Mouse (Mus musculus) heart, embryonic 16.5 days (tissue): ENCODE results near the gene Ttc4. TPM values are rescaled to one million over a fixed set of nuclear protein-coding genes. Genes with fewer than 3 reads are reported as not detected.

ENCODE experiments used
- ATAC-seq: fragments of 200-750 bp; cut with Nextera tagmentation; replicated peaks from 2 replicates; pipeline ENCODE4 v1.8.0; 2017; ENCODE audit warnings: moderate number of reproducible peaks; ENCODE audit not compliant: insufficient read depth, low FRiP score; ENCODE audit errors: extremely low read depth
- H3K27ac ChIP-seq: fragments of 300-500 bp; sonication (generic); 2 replicates; pipeline ENCODE4 v1.5.1; 2014; ENCODE audit warnings: mild to moderate bottlenecking, low read length, control low read depth, moderate library complexity
- H3K27me3 ChIP-seq: fragments of 300-500 bp; sonication (generic); 2 replicates; pipeline ENCODE4 v1.6.1; 2014; ENCODE audit warnings: low read length, mixed read lengths; ENCODE audit not compliant: control insufficient read depth, insufficient read depth
- H3K36me3 ChIP-seq: fragments of 300-500 bp; sonication (generic); 2 replicates; pipeline ENCODE4 v1.6.1; 2014; ENCODE audit not compliant: control insufficient read depth, insufficient read depth
- H3K4me1 ChIP-seq: fragments of 300-500 bp; sonication (generic); 2 replicates; pipeline ENCODE4 v1.6.1; 2014; ENCODE audit warnings: low read length, mixed read lengths; ENCODE audit not compliant: control insufficient read depth, insufficient read depth
- H3K4me2 ChIP-seq: fragments of 300-500 bp; sonication (generic); 2 replicates; pipeline ENCODE4 v1.6.1; 2014; ENCODE audit warnings: low read depth, mild to moderate bottlenecking, control low read depth, low read length
- H3K4me3 ChIP-seq: fragments of 300-500 bp; sonication (generic); 2 replicates; pipeline ENCODE4 v1.5.1; 2014; ENCODE audit warnings: mild to moderate bottlenecking, control low read depth, low read length
- H3K9ac ChIP-seq: fragments of 300-500 bp; sonication (generic); 2 replicates; pipeline ENCODE4 v1.6.1; 2014; ENCODE audit warnings: low read length, control low read depth
- H3K9me3 ChIP-seq: fragments of 300-500 bp; sonication (generic); replicated peaks from 2 replicates; pipeline ENCODE4 v1.6.1; 2016; ENCODE audit warnings: low read length; ENCODE audit not compliant: control insufficient read depth
- WGBS: fragments of 180-500 bp; shearing (Covaris S2); extraction: QIAGEN DNeasy Blood & Tissue Kit; methylation state at CpG from one replicate; pipeline ENCODE4 v1.1.7; 2014; 5-methylcytosine and 5-hydroxymethylcytosine counted together
- polyA plus RNA-seq: library from polyadenylated mRNA; unstranded; fragments of >200 nt; fragmentation: Nextera tagmentation; extraction: Ambion mirVana; gene quantifications from 2 replicates; pipeline ENCODE4 v1.2.1, GENCODE M21; 2015

Ttc4 gene
- polyA plus RNA-seq, 1 experiment from 2014 or later, result 62.8 TPM

DNA sequence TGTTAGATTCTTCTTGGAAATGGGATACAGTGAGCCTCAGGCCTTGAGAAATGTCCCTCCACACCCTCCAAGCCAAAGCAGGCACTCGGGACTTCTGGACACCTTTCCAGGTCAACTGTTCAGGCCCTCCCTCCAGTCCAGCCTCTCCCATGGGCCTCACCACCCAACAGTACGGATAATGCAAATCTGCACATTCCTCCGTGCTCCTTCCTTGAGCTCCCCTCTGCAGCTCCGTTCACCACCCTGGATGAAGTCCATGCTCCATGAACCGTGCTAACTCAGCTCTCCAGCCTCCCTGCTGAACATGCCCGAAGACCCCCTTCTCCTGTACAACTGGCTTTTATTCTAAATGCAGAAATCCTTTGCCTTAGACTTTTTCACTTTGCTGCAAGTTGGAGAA, 14.0 kb downstream of the Ttc4 start:
- Histone ChIP-seq H3K27ac (no peak overlapping the region), H3K9ac (no peak overlapping the region), H3K4me3 (no peak overlapping the region), H3K36me3 (peaks cover 90% of the 10 kb centered on the region), H3K4me1 (no peaks in the 10 kb centered on the region), H3K9me3 (no peaks in the 10 kb centered on the region), H3K27me3 (no peaks in the 10 kb centered on the region), H3K4me2 (no peak overlapping the region)
- 80% methylated on average over 6 of the region's 6 CpGs for WGBS
- no peak for ATAC-seq

DNA sequence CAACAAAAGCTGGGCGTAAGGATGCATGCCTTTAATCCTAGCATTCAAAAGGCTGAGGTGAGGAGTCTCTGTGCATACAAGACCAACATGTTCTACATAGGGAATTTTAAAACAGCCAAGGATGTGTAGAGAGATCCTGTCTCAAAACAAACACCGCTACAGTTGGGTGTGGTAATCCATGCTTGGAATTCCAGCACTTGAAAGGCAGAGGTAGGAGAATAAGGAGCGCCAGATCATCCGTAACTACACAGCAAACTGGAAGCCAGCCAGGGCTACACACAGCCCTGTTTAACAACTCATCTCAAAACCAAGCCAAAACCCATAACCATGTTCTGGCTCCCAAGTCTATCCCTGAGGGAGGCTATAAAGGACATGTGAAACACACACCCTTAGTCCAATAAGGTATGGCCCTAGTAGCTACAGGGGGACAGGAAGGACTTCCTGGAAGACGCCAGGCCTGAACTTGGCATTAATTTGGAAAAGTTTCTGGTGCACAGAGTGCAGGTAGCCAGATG, 14.7 kb downstream of the Ttc4 start:
- WGBS, result 79% methylated on average over 5 of the region's 5 CpGs
- no peak overlapping the region for H3K4me2 ChIP-seq
- H3K27me3 ChIP-seq, result no peaks in the 10 kb centered on the region
- peaks cover 89% of the 10 kb centered on the region for H3K36me3 ChIP-seq
- no peak for ATAC-seq
- H3K27ac ChIP-seq, result no peak overlapping the region
- no peak overlapping the region for H3K4me3 ChIP-seq
- no peaks in the 10 kb centered on the region for H3K9me3 ChIP-seq
- no peaks in the 10 kb centered on the region for H3K4me1 ChIP-seq
- no peak overlapping the region for H3K9ac ChIP-seq

DNA sequence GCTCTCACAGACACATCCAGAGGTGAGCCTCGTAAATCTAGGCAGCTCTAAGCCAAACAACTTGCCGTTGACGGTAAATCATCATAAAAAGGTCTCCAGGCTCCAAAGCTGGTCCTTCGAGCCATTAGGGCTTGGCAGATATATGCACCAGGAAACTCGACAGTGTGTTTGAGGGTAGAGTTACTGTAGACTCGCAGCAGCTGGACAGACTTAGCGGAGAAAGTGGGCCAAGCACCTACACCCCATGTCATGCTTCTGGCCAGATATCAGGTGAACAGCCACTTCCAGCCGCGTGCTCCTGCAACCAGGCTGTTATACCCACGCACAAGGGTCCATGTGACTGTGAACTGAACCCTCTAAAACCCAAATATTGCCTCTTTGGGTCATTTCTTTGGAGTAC, 23.1 kb downstream of the Ttc4 start:
- Histone ChIP-seq H3K4me2 (no peak overlapping the region), H3K9ac (no peak overlapping the region), H3K27ac (no peak overlapping the region), H3K4me1 (peaks cover 6% of the 10 kb centered on the region), H3K36me3 (peaks cover 37% of the 10 kb centered on the region), H3K27me3 (no peaks in the 10 kb centered on the region), H3K4me3 (no peak overlapping the region), H3K9me3 (no peaks in the 10 kb centered on the region)
- 88% methylated on average over 10 of the region's 10 CpGs for WGBS
- no peak for ATAC-seq

DNA sequence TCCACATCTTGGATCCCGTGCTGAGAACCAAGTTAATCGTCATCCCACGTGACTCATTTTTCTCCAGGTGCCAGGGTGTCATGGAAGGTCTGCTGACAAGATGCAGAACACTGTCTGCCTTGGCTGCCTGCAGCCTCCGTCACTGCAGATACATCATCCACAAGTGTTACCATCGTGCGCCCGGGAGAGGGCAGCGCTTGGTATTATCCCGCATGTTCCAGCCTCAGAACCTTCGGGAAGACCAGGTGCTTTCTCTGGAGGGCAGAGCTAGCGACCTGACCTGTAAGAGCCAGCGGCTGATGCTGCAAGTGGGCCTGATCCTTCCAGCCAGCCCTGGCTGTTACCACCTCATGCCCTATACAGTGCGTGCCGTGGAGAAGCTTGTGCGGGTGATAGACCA, 25.7 kb downstream of the Ttc4 start:
- Histone ChIP-seq H3K4me1 (peaks cover 6% of the 10 kb centered on the region), H3K4me3 (no peak overlapping the region), H3K4me2 (no peak overlapping the region), H3K36me3 (peaks cover 23% of the 10 kb centered on the region), H3K27ac (no peak overlapping the region), H3K9me3 (no peaks in the 10 kb centered on the region), H3K27me3 (peaks cover 11% of the 10 kb centered on the region), H3K9ac (no peak overlapping the region)
- WGBS, result 90% methylated on average over 15 of the region's 15 CpGs
- no peak for ATAC-seq

DNA sequence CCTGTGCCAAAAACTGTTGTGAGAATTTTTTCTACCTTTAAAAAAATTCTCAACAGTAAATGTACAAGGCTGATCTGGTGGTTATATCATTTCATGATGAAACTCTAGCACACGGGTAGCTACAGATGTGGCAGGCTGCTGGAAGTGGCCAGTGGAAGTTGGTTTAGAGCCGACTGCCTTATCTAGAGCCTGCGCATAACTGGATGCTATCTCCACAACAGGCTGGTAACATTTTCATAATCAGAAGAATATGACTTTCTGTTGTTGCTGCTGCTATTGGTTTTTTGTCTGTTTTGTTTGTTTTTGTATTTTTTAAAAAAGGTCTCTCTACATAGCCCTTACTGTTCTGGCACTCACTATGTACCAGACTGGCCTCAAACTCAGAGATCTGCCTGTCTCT, 26.2 kb downstream of the Ttc4 start:
- Histone ChIP-seq H3K36me3 (peaks cover 21% of the 10 kb centered on the region), H3K9ac (no peak overlapping the region), H3K27ac (no peak overlapping the region), H3K4me1 (peaks cover 6% of the 10 kb centered on the region), H3K27me3 (peaks cover 11% of the 10 kb centered on the region), H3K4me3 (no peak overlapping the region), H3K9me3 (no peaks in the 10 kb centered on the region), H3K4me2 (no peak overlapping the region)
- no peak for ATAC-seq
- 90% methylated on average over 3 of the region's 3 CpGs for WGBS

DNA sequence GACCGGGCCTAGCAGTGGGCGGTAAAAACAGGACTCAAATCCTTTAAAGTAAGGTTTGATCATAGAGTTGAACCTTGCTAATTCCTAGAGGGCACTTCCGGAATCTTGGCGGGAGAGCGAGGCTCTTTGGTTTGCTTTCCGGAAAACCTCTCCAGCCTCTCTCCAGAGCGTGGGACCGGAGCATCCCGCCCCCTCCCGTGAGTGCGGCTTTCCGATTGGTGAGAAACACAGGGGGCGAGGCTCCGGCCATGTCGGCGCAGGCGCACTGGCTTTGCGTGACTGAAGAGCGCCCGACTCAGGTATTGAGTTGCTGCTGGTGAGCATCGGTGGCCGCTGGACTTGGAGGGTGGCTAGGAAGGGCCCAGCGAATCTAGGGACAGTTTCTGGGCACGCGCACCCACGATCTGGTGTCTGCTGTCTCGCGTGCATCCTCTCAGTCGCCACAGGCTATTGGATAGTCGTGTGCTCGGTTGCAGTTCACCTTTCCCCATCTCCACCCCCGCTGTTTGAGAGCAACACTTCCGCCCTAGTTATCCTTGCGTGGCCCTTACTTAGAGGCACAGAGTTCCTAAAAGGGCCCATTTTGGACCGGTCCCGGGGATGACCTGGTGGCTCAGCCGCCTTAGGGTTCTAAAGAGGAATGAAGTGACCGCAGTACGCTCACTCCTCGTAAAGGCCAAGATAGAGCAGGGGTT, 27.8 kb downstream of the Ttc4 start, which contains the start of gene Pars2:
TSS of gene Pars2 (plus strand) at position 237 of the 695 bp plus-strand sequence.
- peak; percentile 98 for ATAC-seq
- WGBS, result 3% methylated on average over 40 of the region's 40 CpGs

DNA sequence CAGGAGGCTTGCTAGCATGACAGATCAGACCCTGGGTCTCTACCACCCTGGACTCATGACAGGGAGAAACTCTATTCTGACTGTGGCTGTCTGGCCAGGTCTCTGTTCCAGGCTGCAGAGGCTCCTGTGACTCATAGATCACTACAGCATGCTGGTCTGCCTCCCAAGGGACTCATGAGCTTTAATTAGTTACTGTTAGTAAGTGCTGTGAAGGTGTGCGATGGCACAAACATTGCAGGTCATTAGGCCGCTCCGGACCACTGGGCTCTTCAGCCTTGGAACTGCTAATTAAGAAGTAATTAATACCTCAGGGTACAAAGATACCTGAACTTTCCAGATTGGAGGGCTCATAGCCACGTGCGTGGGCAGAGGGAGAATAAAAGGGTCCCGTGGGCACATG, 31.6 kb downstream of the Ttc4 start:
- Histone ChIP-seq H3K27me3 (peaks cover 11% of the 10 kb centered on the region), H3K4me2 (no peak overlapping the region), H3K9me3 (no peaks in the 10 kb centered on the region), H3K4me1 (peaks cover 11% of the 10 kb centered on the region), H3K36me3 (no peaks in the 10 kb centered on the region), H3K4me3 (no peak overlapping the region), H3K9ac (no peak overlapping the region), H3K27ac (no peak overlapping the region)
- 79% methylated on average over 6 of the region's 6 CpGs for WGBS
- ATAC-seq, result no peak

More for the DNA sequence above, 27.8 kb downstream of the Ttc4 start, which contains the start of gene Pars2:
- peak within 1 kb of the TSS; percentile 77 for H3K9ac ChIP-seq
- H3K4me3 ChIP-seq, result peak within 1 kb of the TSS; percentile 74
- peak within 1 kb of the TSS; percentile 97 for H3K4me2 ChIP-seq
- peaks cover 18% of the 10 kb centered on the region for H3K36me3 ChIP-seq
- H3K9me3 ChIP-seq, result no peaks in the 10 kb centered on the region
- H3K4me1 ChIP-seq, result peaks cover 6% of the 10 kb centered on the region
- peaks cover 11% of the 10 kb centered on the region for H3K27me3 ChIP-seq
- H3K27ac ChIP-seq, result peak within 1 kb of the TSS; percentile 55

DNA sequence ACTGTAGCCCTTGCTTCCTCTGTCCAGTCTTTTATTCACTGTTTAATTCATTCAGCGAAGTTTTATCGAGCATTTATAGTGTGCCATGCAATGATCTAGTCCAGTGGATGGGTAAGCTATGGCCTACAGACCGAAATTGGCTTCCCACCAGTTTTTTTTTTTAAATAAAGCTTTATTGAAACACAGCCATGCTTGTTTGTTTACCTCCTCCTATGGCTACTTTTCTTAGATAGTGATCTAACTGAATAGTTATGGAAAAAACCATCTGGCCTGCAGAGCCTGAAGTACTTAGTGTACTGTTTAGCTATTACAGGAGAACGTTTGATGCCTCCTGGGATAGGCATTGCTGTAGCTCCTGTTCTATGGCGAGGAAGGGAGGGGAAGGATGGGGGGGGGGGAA, 32.9 kb downstream of the Ttc4 start:
- 65% methylated on average over 5 of the region's 5 CpGs for WGBS
- H3K4me1 ChIP-seq, result peaks cover 5% of the 10 kb centered on the region
- no peaks in the 10 kb centered on the region for H3K36me3 ChIP-seq
- no peak overlapping the region for H3K4me3 ChIP-seq
- H3K9me3 ChIP-seq, result no peaks in the 10 kb centered on the region
- no peak for ATAC-seq
- no peak overlapping the region for H3K9ac ChIP-seq
- H3K27ac ChIP-seq, result no peak overlapping the region; the same call in 1 of the 2 replicates
- no peak overlapping the region for H3K4me2 ChIP-seq
- peaks cover 11% of the 10 kb centered on the region for H3K27me3 ChIP-seq

DNA sequence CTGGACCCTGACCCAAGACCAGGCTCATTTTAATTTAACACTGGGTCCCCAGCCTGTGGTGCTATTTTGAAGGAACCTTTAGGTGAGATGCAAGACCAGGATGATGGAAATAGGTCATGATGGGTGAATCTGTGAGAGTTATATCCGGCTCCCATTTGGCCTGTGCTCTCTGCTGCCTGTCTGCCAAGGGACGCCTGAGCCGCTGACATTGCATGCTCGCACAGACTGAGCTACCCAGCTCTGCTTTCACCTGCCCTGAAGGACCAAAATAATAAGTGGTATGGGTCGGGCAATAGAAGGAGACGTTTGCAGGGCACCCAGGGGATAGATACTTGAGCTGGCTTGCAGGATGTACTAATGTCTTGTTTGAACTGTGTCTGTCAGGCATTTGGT, 34.5 kb downstream of the Ttc4 start:
- Histone ChIP-seq H3K27ac (no peak overlapping the region), H3K4me2 (no peak overlapping the region), H3K9me3 (no peaks in the 10 kb centered on the region), H3K27me3 (peaks cover 5% of the 10 kb centered on the region; the same call in 1 of the 2 replicates), H3K9ac (no peak overlapping the region), H3K36me3 (no peaks in the 10 kb centered on the region), H3K4me1 (peaks cover 5% of the 10 kb centered on the region), H3K4me3 (no peak overlapping the region)
- ATAC-seq, result no peak
- 51% methylated on average over 6 of the region's 6 CpGs for WGBS
